Mouse (Mus musculus): ENCODE results near the gene Pou6f2.

- TF ChIP-seq POLR2A (IDR thresholded peaks at IDR 0.05; ENCODE audit: low read depth, low read length) (no peak), CTCF (IDR thresholded peaks at IDR 0.05; ENCODE audit: borderline replicate concordance, insufficient read depth, low read length) (no peak)
Measured at GRCm38 (mm10) chr13:18397586-18397985, at the start of gene Pou6f2.
